Mouse (Mus musculus) spleen, adult 12 weeks (tissue): ENCODE results near the gene Mfsd14a.

Experiments
- DNase-seq: peaks from one replicate; pipeline ENCODE4 v3.0.0; 2022; ENCODE audit warnings: low spot score

Gene Mfsd14a

DNA sequence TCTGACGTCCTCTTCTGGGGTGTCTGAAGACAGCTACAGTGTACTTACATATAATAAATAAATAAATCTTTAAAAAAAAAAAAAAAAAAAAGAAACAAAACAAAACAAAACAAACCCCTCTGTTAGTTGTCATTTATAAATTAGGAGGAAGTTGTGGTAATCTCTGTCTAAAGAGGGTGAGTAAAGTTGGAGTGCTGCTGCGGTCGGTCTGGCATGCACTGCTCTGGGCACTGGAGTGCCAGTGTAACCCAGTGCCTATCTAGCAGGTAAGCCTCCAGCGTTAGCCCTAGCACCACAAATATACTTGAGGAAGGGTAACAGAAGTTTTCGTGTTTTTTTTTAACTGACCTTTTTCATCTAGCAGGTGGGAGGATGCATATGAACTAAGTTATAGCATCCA is 61.5 kb downstream of the Mfsd14a start:
- DNase-seq, result no peak

DNA sequence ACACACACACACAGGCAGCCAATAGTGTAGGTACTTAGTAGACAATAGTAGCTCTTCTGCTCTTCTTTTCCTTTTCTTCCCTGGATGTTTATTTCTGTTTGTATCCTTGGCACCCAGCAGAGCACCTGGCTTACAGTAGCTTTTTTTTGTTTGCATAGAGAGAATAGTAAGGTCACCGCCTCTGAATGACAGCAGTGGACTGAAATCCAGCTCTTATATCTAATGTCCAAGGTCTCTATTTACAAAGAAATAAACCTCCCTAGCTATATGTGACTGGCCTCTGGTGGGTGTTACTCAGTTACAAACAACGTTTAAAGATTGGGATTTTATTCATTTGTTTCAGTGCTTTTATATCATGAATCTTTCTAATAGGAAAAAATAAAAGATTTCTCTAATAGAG is 62.8 kb downstream of the Mfsd14a start:
- DNase-seq, result no peak

DNA sequence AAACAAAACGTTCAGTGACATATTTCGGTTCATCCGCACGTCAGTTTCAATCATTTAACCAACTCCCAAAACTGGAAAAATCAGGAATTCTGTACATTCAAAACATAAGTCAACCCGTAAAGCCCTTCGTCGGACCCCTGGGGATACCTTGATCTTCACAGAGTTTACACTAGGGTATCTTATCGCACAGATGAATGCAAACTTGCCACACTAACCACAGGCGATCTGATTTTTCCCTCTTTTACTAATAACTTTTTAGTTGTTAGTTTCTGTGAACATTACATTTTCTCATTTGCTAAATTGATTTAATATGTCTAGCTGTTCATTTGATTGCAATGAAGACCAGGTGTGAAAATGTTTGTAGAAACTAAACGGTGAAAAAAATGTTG is 66.9 kb downstream of the Mfsd14a start:
- no peak for DNase-seq

DNA sequence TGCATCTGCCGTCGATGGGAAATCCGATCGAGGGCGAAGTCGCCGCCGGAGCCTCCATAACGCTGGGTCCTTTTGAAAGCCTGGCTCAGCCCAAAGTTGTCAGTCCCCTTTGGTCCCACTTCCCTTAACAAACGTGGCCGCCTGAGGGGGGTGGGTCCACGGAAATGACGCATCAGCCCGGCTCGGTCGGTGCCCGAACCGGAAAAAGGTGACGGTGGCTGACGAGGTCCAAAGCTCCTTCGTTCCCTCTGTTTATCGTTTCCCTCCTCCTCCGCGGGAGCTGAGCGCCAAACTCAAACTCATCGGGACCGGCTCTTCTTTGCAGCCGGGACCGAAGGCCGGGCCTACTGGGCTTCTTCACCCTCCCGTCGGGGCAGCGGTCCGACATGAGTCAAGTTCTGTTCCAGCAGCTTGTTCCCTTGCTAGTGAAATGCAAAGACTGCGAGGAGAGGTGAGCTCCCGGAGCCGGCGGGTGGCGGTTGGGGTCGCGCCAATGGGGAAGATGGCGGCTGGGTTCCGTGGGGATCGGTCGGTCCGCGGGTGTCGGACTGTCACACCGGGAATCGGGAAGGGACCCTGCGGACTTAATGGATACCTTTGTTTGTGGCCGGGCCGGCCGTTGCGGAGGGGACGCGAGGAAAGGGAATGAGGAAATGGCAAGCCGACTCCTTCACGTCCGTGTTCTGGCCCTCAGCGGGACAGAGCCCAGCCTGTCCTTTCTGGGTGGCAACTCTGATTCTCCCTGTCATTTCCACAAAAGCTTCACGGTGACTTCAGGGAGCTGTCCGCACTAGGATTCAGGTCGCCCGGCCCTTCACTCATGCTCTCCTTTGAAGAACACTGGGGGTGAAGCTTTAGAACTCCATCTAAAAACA is 67.5 kb downstream of the Mfsd14a start, which contains the start of gene Sass6:
TSS of gene Sass6 (plus strand) at position 255 of the 875 bp plus-strand sequence.
- peak; percentile 95 for DNase-seq

DNA sequence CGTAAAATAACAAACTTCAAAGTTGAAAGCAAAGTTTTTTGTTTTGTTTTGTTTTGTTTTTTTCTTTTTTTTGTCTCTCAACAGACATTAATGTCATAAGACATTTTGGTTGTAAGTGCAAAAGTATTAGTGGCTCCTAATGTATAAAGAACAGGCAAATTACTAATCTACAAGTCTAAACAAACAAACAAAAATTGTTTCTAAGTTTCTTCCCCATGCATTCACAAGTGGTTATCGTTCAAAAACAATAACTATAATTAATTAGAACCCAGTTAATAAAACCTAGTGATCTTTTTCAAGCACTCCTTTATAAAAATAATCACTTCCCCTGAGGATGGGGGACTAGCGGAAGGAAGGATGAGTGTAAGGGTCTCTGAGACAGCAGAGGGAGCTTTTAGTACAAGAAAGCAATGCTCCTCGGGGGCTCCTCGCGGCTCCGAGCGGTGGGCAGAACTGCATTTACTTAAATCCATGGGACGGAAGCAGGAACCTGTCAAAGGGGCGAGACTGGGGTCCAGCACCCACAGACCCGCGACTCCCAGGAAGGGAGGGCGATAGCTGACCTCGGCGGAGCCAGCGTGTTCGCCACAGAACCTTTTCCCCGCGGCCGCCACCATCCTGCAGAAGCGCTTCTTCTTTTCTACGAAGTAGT is 68.3 kb downstream of the Mfsd14a start:
- DNase-seq, result no peak

DNA sequence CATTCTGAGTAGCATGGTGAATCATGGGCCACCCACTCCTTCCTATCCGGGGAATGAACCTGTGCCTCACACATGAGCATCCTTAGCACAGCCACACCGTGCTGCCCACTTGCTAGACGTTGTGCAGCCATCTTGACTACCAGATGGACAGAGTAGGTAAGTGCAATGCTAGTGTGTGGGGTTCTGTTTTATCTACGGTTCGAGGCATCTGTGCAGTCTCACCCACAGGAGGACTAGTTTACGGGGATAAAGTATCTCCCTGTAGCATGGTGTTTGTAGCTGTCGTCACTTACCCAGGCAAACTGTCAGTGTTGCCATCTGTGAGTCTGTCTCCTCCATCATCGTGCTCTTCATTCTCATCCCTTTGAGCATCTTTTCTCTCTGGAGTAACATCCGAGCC is 80.3 kb downstream of the Mfsd14a start:
- DNase-seq, result no peak
